Mouse (Mus musculus) T-cell, adult 2 months (primary cell): ENCODE measurements around the gene Ap5z1.
A peak's percentile ranks its signal among the peaks of the same experiment; 100 is the strongest.

ENCODE experiments used
- DNase-seq: peaks from one replicate; pipeline ENCODE4 v3.0.0; 2022; ENCODE audit warnings: low spot score

Gene Ap5z1

GRCm38 (mm10) chr5:142463461-142464454 lies at the start of gene Ap5z1:
TSS of gene Ap5z1 (plus strand) at chr5:142463944.
- DNase-seq, result peak; percentile 96

GRCm38 (mm10) chr5:142415401-142415800 lies 48.3 kb upstream of the Ap5z1 start:
- DNase-seq, result no peak

- peak; percentile 77 for DNase-seq
Observed at GRCm38 (mm10) chr5:142416070-142416775, 47.5 kb upstream of the Ap5z1 start.

GRCm38 (mm10) chr5:142417104-142417503 lies 46.6 kb upstream of the Ap5z1 start:
- peak; percentile 36 for DNase-seq

DNA sequence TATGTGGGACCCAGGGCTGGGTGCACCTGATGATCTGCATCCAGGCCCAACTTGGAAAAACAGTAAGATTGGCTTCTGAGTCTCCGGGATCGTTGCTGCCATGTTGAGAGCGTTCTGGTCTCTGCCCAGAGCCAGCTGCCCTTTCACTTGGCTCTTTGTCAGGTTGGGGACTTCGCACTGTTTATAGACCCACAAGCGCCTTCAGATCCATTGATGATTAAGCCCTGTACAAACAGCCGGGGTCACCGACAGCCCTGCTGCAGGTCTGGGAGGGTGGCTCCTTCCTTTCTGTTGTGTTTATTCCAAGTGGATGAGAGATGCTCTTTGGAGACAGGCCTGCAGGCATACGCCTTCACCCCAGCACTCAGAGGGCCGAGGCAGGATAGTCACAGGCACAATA lies 45.9 kb upstream of the Ap5z1 start:
- DNase-seq, result no peak

DNA sequence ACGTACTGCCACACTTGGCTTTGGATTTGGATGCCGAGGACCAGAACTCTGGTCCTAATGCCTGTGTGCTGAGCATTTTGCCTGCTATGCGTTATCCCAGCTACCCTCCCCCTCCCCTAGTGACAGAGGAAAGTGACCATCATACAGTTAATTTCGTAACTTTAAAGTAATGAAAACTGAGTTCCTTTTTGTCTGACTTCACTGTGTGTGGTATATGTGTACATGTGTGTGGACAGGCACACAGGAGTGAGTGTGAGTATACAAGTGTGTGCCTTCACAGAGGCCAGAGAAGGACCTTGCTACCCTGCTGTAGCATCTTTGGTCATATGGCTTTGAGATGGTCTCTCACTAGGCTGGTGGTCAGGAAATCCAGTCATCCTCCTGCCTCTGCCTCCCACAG lies 45.3 kb upstream of the Ap5z1 start:
- no peak for DNase-seq

- no peak for DNase-seq
Observed at GRCm38 (mm10) chr5:142420317-142420716, 43.4 kb upstream of the Ap5z1 start.

GRCm38 (mm10) chr5:142420920-142421319 lies 42.8 kb upstream of the Ap5z1 start:
- DNase-seq, result no peak

GRCm38 (mm10) chr5:142421886-142422285 lies 41.9 kb upstream of the Ap5z1 start:
- DNase-seq, result no peak

DNA sequence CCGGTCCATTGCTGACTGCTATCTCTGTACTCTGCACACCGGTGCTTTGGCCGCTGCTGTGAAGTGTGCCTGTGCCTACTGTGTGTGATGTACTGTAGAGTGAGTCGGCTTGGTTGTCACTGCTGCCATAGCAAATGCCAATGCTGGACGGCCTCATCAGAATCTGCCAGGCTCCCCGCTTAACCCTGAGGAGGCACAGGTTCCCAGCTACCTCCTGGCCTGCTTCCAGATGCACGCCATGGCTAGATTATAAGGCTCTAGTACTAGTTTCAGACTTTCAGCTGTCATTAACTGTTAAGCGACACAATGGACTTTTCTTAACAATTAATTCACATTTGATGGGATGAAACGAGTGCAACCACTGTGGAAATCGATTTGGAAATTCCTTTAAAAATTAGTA lies 40.6 kb upstream of the Ap5z1 start:
- DNase-seq, result no peak

GRCm38 (mm10) chr5:142423701-142424100 lies 40.0 kb upstream of the Ap5z1 start:
- no peak for DNase-seq

GRCm38 (mm10) chr5:142424627-142425349 lies 39.0 kb upstream of the Ap5z1 start:
- no peak for DNase-seq

DNA sequence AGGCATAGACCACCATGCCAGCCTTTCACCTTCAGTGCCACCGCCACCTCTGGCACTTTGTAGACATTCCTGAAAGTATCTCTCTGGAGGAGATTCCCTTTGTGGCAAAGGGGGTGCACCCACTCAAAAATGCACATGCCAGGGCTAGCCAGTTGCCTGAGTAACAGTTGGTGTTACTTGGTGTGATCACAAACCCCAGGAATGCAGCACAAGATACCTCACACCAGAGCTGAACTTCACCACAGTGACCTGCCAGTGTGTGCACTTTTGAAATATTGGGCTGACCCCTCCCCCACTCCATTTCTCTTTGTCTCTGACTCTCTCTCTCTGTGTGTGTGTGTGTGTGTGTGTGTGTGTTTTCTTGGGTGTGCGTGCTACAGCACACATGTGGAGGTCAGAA lies 37.3 kb upstream of the Ap5z1 start:
- no peak for DNase-seq

DNA sequence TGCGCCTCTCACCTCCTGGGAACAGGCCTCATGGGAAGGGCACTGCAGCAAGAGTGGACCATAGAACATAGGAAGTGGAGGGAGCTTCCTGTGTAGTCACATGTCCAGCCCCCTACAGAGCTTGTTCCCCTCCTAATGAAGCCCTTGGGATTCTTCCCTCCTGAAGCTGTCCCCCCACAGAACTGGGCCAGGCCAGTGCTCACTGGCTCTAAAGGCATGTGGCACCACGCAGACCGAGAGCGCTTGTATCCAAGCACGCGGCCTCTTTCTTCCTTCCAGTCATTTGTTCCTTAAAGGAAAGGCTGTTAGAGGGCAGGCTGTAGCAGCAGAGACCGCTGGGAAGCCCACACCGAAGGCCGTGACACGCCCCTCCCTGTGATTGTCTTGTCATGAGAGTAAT lies 35.9 kb upstream of the Ap5z1 start:
- no peak for DNase-seq

DNA sequence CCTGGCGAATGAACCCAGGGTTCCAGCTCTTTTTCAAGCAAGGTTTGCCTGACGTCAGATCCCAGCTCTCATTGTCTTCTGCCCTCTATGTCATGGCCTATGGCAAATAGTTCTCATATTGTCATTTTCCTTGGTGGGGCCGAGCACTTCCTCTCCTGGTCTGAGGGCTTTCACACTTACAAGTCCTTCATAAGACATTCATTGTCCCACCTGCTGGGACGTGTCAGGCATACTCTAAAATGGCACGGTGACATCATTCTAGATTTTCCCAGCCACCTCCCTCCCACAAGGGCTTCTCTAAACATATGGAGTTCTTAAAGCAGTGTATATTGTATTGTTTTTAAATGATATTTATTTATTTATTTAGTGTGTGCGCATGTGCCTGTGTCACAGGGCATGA lies 35.1 kb upstream of the Ap5z1 start:
- no peak for DNase-seq

GRCm38 (mm10) chr5:142431029-142431428 lies 32.7 kb upstream of the Ap5z1 start:
- DNase-seq, result no peak

DNA sequence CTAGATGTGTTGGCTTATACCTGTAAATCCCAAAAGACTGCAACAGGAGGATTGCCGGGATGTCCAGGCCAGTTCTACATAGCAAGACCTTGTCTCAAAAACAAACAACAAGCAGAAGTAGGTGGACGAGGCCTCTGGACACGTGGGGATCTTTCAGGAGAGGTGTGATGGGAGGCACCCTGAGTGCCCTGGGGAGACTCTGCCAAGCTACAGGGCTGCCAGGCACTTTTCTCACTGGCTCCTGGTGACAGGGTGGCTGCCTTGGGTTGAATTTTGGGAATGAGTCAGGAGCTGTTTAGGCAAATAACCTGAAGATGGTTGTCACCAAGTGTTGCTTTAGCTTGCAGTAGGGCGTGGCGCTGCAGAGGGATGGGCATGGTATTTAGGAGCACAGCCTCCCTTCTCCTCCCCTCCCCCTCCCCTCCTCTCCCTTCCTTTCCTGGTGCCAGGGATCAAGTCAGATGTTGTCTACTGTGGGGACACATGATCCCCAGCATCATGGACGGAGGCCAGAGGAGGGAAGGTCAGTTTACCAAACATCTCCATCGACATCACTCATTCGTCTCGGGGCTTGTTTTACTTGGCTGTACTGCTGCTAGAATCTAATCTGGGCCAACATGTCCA lies 31.8 kb upstream of the Ap5z1 start:
- no peak for DNase-seq

DNA sequence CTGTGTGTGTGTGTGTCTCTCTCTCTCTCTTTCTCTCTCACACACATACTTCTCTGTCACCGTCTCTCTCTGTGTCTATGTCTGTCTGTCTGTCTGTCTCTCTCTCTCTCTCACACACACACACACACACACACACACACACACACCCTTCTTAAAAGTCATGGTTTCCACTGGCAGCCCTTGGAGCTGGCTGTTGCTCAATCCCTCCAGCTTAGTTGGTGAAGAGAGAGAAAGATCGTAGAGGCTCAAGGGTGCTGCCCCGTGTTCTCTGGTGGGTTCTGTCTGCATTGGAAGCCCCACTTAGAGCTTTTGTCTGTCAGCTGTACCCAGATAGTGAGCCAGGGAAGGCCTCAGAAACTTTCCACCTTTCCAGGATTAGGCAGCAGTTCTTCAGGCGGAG lies 31.0 kb upstream of the Ap5z1 start:
- DNase-seq, result no peak

- no peak for DNase-seq
Observed at GRCm38 (mm10) chr5:142434052-142434451, 29.7 kb upstream of the Ap5z1 start.

DNA sequence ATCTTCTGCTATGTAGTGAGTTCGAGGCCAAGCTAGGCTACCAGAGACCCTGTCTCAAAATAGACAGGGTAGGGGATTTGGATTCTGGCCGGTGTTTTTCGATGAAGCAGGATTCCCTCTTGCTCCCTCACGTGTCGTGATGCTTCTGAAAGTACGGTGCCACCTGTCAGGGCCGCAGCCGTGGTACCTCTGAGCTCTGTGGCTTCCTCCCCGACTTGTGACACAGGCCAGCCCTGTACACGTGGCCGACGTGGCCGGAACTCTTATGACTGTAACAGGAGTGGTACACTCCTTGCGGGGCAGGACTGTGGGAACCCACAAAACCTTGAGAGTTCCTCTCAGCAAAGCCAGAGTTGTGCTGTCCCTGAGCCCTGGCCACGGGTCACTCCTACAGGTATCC lies 28.0 kb upstream of the Ap5z1 start:
- DNase-seq, result peak; percentile 62

- DNase-seq, result no peak
Observed at GRCm38 (mm10) chr5:142438380-142438938, 25.3 kb upstream of the Ap5z1 start.
